Mouse (Mus musculus) erythroblast, adult 5-6 weeks (primary cell): ENCODE results near the gene Tepsin. TPM values are rescaled to one million over a fixed set of nuclear protein-coding genes. Genes with fewer than 3 reads are reported as not detected.

Source experiments
- ATAC-seq: replicated peaks from 2 replicates; pipeline ENCODE4 v1.8.0; 2016; ENCODE audit warnings: moderate number of reproducible peaks, mild to moderate bottlenecking, moderate TSS enrichment, inconsistent platforms; ENCODE audit not compliant: poor library complexity, low FRiP score, severe bottlenecking
- total RNA-seq, 2 experiments: library from RNA; stranded (forward) in 1 of 2; stranded (reverse) in 1 of 2; fragments of 150-400 nt in 1 of 2; fragments of 200-764, 138-1000 nt in 1 of 2; gene quantifications; 2 replicates each; pipeline versions ENCODE4 v1.2.3 to v1.2.4; 2015 to 2017; ENCODE audit warnings: low replicate concordance in 2 of 2

Gene Tepsin
- total RNA-seq (2015; ENCODE audit: low replicate concordance) (1.5 and 1.9 TPM in 2 replicates), total RNA-seq (2017; ENCODE audit: low replicate concordance) (1.1 and 3.8 TPM in 2 replicates)

- ATAC-seq, result peak; percentile 95
Measured at GRCm38 (mm10) chr11:120098588-120099511, at the start of gene Tepsin, which contains the start of gene Ndufaf8. Tepsin (minus strand) TSS chr11:120098731. Ndufaf8 (plus strand) TSS chr11:120098928.

GRCm38 (mm10) chr11:120143708-120144497 is 45.4 kb upstream of the Tepsin start:
- ATAC-seq, result no peak

GRCm38 (mm10) chr11:120142601-120143051 is 44.1 kb upstream of the Tepsin start:
- ATAC-seq, result no peak

GRCm38 (mm10) chr11:120140255-120140654 is 41.7 kb upstream of the Tepsin start:
- ATAC-seq, result no peak

- no peak for ATAC-seq
Measured at GRCm38 (mm10) chr11:120139309-120139731, 40.8 kb upstream of the Tepsin start.

- ATAC-seq, result 0 out of 2 replicates have a peak, but pooled peaks have one; percentile 38
Measured at GRCm38 (mm10) chr11:120137625-120138004, 39.1 kb upstream of the Tepsin start.

- ATAC-seq, result 0 out of 2 replicates have a peak, but pooled peaks have one; percentile 9
Measured at GRCm38 (mm10) chr11:120136796-120137624, 38.5 kb upstream of the Tepsin start.

- ATAC-seq, result no peak
Measured at GRCm38 (mm10) chr11:120136195-120136594, 37.7 kb upstream of the Tepsin start.

- ATAC-seq, result 0 out of 2 replicates have a peak, but pooled peaks have one; percentile 15
Measured at GRCm38 (mm10) chr11:120134847-120135530, 36.5 kb upstream of the Tepsin start.

- no peak for ATAC-seq
Measured at GRCm38 (mm10) chr11:120134148-120134547, 35.6 kb upstream of the Tepsin start.

GRCm38 (mm10) chr11:120129281-120129680 is 30.8 kb upstream of the Tepsin start:
- ATAC-seq, result no peak

- no peak for ATAC-seq
Measured at GRCm38 (mm10) chr11:120126845-120127244, 28.3 kb upstream of the Tepsin start.

- ATAC-seq, result no peak
Measured at GRCm38 (mm10) chr11:120122126-120122525, 23.6 kb upstream of the Tepsin start.

GRCm38 (mm10) chr11:120120642-120121420 is 22.3 kb upstream of the Tepsin start:
- no peak for ATAC-seq

- ATAC-seq, result no peak
Measured at GRCm38 (mm10) chr11:120119936-120120541, 21.5 kb upstream of the Tepsin start.

GRCm38 (mm10) chr11:120119108-120119507 is 20.6 kb upstream of the Tepsin start:
- ATAC-seq, result no peak

- ATAC-seq, result no peak
Measured at GRCm38 (mm10) chr11:120117626-120118025, 19.1 kb upstream of the Tepsin start.
